Mouse (Mus musculus): ENCODE data around the gene Sp7.

DNA sequence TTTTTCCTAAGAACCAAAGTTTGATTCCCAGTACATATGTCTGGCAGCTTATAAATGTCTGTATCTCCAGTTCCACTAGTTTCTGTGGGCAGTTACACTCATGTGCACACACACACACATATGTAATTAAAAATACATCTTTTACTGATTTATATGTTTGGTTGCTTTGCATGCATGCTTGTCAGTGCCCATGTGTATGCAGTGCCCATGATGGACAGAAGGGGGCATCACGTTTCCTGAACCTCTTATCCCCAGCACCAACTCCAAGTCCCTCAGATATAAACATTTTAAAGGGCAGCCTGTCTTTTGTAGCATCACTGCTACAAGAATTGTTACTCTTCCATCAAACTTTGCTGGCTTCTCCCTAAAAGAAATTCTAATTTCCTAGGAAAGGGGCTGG, 25.4 kb downstream of the Sp7 start:
- TF ChIP-seq CTCF (IDR thresholded peaks at IDR 0.05; ENCODE audit: extremely low read depth, insufficient read length, insufficient replicate concordance, low read depth, low read length) (peak; percentile 38; the same call in 1 of the 2 replicates), POLR2A (IDR thresholded peaks at IDR 0.05; ENCODE audit: low read depth, low read length) (no peak)

Measured in small intestine, adult 2 months (tissue).